Comparison of ENCODE assay signal across 9 mouse cellular contexts in genomic region chr11:12336145-12336544, GRCm38 (mm10).
A peak's percentile ranks its signal among the peaks of the same experiment; 100 is the strongest.
DNase-seq lines count a peak whose midpoint lies in the region; ATAC-seq and TF ChIP-seq lines count a peak whose summit lies in the region.
"Had no signal": no experiment of that assay in that cellular context is flagged by ENCODE, and none has a peak within 500 bp of the region (broad histone marks: within the 10 kb centered on the region; RNA-seq: fewer than 3 reads in every experiment).

No protein-coding gene starts in this region.

- 0 out of 2 replicates have a peak, but pooled peaks cover 2% of the 10 kb centered on the region for H3K4me1 ChIP-seq in embryonic facial prominence, embryonic 14.5 days (ENCODE audit: control insufficient read depth, insufficient read depth, low read length)
- H3K4me1 ChIP-seq in embryonic facial prominence, embryonic 10.5 days = no peaks in the 10 kb centered on the region
- peaks cover 4% of the 10 kb centered on the region; the same call in 1 of the 2 replicates for H3K4me1 ChIP-seq in kidney, adult 2 months (ENCODE audit: control insufficient read depth, insufficient read depth, low read length)

- no peak for ATAC-seq in embryonic facial prominence, embryonic 14.5 days (ENCODE audit: low read depth)

- no peaks in the 10 kb centered on the region for H3K36me3 ChIP-seq in embryonic facial prominence, embryonic 14.5 days (ENCODE audit: control insufficient read depth, insufficient read depth, low read length)
- H3K36me3 ChIP-seq in embryonic facial prominence, embryonic 10.5 days (replicated peaks) = no peaks in the 10 kb centered on the region
- H3K36me3 ChIP-seq in kidney, adult 2 months (ENCODE audit: control insufficient read depth, insufficient read depth, low read length) = no peaks in the 10 kb centered on the region
- H3K36me3 ChIP-seq: embryonic facial prominence, embryonic 12.5 days had no signal

- no peak overlapping the region for H3K9ac ChIP-seq in embryonic facial prominence, embryonic 14.5 days (ENCODE audit: low read depth, low read length)
- H3K9ac ChIP-seq: embryonic facial prominence, embryonic 12.5 days had no signal

- TF ChIP-seq POLR2A in kidney, adult 2 months (IDR thresholded peaks at IDR 0.05; ENCODE audit: low read depth, low read length) = no peak

- TF ChIP-seq CTCF in kidney, adult 2 months (conservative IDR thresholded peaks at IDR 0.05; ENCODE audit: insufficient read depth, insufficient read length, low read depth, low read length) = no peak

- H3K27me3 ChIP-seq in embryonic facial prominence, embryonic 14.5 days (replicated peaks; ENCODE audit: control insufficient read depth, insufficient read depth, low read length) = no peaks in the 10 kb centered on the region
- no peaks in the 10 kb centered on the region for H3K27me3 ChIP-seq in embryonic facial prominence, embryonic 10.5 days (replicated peaks; ENCODE audit: low read depth, poor library complexity, severe bottlenecking)
- H3K27me3 ChIP-seq in kidney, adult 2 months (replicated peaks; ENCODE audit: control insufficient read depth, insufficient read depth, low read length) = no peaks in the 10 kb centered on the region
- H3K27me3 ChIP-seq: embryonic facial prominence, embryonic 12.5 days had no signal

- WGBS in embryonic facial prominence, embryonic 14.5 days = 65% methylated on average over 12 of the region's 12 CpGs
- WGBS in embryonic facial prominence, embryonic 10.5 days = 82% methylated on average over 12 of the region's 12 CpGs
- WGBS in kidney, adult 2 months = 47% methylated on average over 12 of the region's 12 CpGs

- DNase-seq in embryonic facial prominence, embryonic 14.5 days (ENCODE audit: low spot score) = peak; percentile 56
- no peak for DNase-seq in embryonic facial prominence, embryonic 10.5 days (ENCODE audit: low spot score)
- peak; percentile 63 for DNase-seq in gastrocnemius, postnatal 25 days
- DNase-seq in kidney, adult 2 months = peak; percentile 89
- peak; percentile 86 for DNase-seq in lung, postnatal 10 days
- no peak for DNase-seq in cerebellum, postnatal 36 days
- DNase-seq in left cerebral cortex, adult 18-20 months (ENCODE audit: low spot score in 2 of 2) = no peak
- no peak for DNase-seq in retina, postnatal 1 day

- H3K4me3 ChIP-seq in embryonic facial prominence, embryonic 14.5 days (ENCODE audit: low read depth, low read length) = no peak overlapping the region
- H3K4me3 ChIP-seq in embryonic facial prominence, embryonic 10.5 days = no peak overlapping the region
- H3K4me3 ChIP-seq in kidney, adult 2 months (ENCODE audit: insufficient read depth, low read depth, low read length) = no peak overlapping the region
- H3K4me3 ChIP-seq: embryonic facial prominence, embryonic 12.5 days had no signal

- no peaks in the 10 kb centered on the region for H3K9me3 ChIP-seq in embryonic facial prominence, embryonic 14.5 days (ENCODE audit: control insufficient read depth, low read length)
- no peaks in the 10 kb centered on the region for H3K9me3 ChIP-seq in embryonic facial prominence, embryonic 10.5 days
- H3K9me3 ChIP-seq: embryonic facial prominence, embryonic 12.5 days had no signal

- no peak overlapping the region for H3K4me2 ChIP-seq in embryonic facial prominence, embryonic 14.5 days (ENCODE audit: low read depth, low read length)
- H3K4me2 ChIP-seq: embryonic facial prominence, embryonic 12.5 days had no signal

- 0 out of 2 replicates have a peak overlapping the region, but pooled peaks have one; percentile 21 for H3K27ac ChIP-seq in embryonic facial prominence, embryonic 14.5 days (replicated peaks; ENCODE audit: low read depth, low read length)
- H3K27ac ChIP-seq in embryonic facial prominence, embryonic 10.5 days (replicated peaks) = no peak overlapping the region
- H3K27ac ChIP-seq in kidney, adult 2 months (ENCODE audit: insufficient read depth, low read depth, low read length) = peak overlapping the region; percentile 58
- H3K27ac ChIP-seq: embryonic facial prominence, embryonic 12.5 days had no signal

Comparison
In these comparisons a context has a peak if more than half of its experiments do, and no peak if none do; other contexts are left out.
1. DNase-seq: peak in embryonic facial prominence, embryonic 14.5 days (single experiment), gastrocnemius, postnatal 25 days (single experiment), kidney, adult 2 months (single experiment) and lung, postnatal 10 days (single experiment); none in embryonic facial prominence, embryonic 10.5 days (single experiment), cerebellum, postnatal 36 days (0 of 2), left cerebral cortex, adult 18-20 months (0 of 2) and retina, postnatal 1 day (single experiment).